Mouse (Mus musculus) intestine, embryonic 16.5 days (tissue): ENCODE results near the gene Gsg1l. TPM values are rescaled to one million over a fixed set of nuclear protein-coding genes. Genes with fewer than 3 reads are reported as not detected.
A peak's percentile ranks its signal among the peaks of the same experiment; 100 is the strongest.

ENCODE experiments used
- ATAC-seq: fragments of 200-750 bp; cut with Nextera tagmentation; 2 replicates; pipeline ENCODE4 v1.8.0; 2017; ENCODE audit warnings: moderate TSS enrichment, moderate library complexity
- H3K27ac ChIP-seq: fragments of 300-500 bp; sonication (generic); 2 replicates; pipeline ENCODE4 v1.5.1; 2014; ENCODE audit warnings: mild to moderate bottlenecking, low read length
- H3K27me3 ChIP-seq: fragments of 300-500 bp; sonication (generic); replicated peaks from 2 replicates; pipeline ENCODE4 v1.6.1; 2014; ENCODE audit warnings: low read length, control low read depth, mixed read lengths; ENCODE audit not compliant: control insufficient read depth, insufficient read depth
- H3K36me3 ChIP-seq: fragments of 300-500 bp; sonication (generic); 2 replicates; pipeline ENCODE4 v1.6.1; 2014; ENCODE audit warnings: low read length, control low read depth; ENCODE audit not compliant: control insufficient read depth, insufficient read depth
- H3K4me1 ChIP-seq: fragments of 300-500 bp; sonication (generic); 2 replicates; pipeline ENCODE4 v1.6.1; 2014; ENCODE audit warnings: low read length, control low read depth, mixed read lengths; ENCODE audit not compliant: control insufficient read depth, insufficient read depth
- H3K4me2 ChIP-seq: fragments of 300-500 bp; sonication (generic); 2 replicates; pipeline ENCODE4 v1.6.1; 2014; ENCODE audit warnings: low read depth, low read length, control low read depth
- H3K4me3 ChIP-seq: fragments of 300-500 bp; sonication (generic); 2 replicates; pipeline ENCODE4 v1.5.1; 2014; ENCODE audit warnings: mild to moderate bottlenecking, low read length
- H3K9ac ChIP-seq: fragments of 300-500 bp; sonication (generic); 2 replicates; pipeline ENCODE4 v1.6.1; 2014; ENCODE audit warnings: low read depth, low read length
- H3K9me3 ChIP-seq: fragments of 300-500 bp; sonication (generic); 2 replicates; pipeline ENCODE4 v1.6.1; 2016; ENCODE audit warnings: low read length, control low read depth; ENCODE audit not compliant: control insufficient read depth
- WGBS: fragments of 180-500 bp; shearing (Covaris S2); extraction: QIAGEN DNeasy Blood & Tissue Kit; methylation state at CpG from one replicate; pipeline ENCODE4 v1.1.7; 2014; 5-methylcytosine and 5-hydroxymethylcytosine counted together
- polyA plus RNA-seq: library from polyadenylated mRNA; unstranded; fragments of >200 nt; fragmentation: Nextera tagmentation; extraction: Ambion mirVana; gene quantifications from 2 replicates; pipeline ENCODE4 v1.2.1, GENCODE M21; 2015

Gene Gsg1l
- polyA plus RNA-seq, result 0.48 and 0.69 TPM in 2 replicates

- H3K4me2 ChIP-seq, result peak within 1 kb of the TSS; percentile 96
- H3K4me1 ChIP-seq, result peaks cover 22% of the 10 kb centered on the region
- H3K36me3 ChIP-seq, result no peaks in the 10 kb centered on the region
- H3K9ac ChIP-seq, result peak within 1 kb of the TSS; percentile 44
- peaks cover 36% of the 10 kb centered on the region for H3K27me3 ChIP-seq
- no peak within 1 kb of the TSS for H3K27ac ChIP-seq
- ATAC-seq, result no peak
- H3K9me3 ChIP-seq, result no peaks in the 10 kb centered on the region
- WGBS, result 1% methylated on average over 43 of the region's 49 CpGs
- peak within 1 kb of the TSS; percentile 55 for H3K4me3 ChIP-seq
Observed at GRCm38 (mm10) chr7:126082286-126082741, at the start of gene Gsg1l. Gsg1l (minus strand) TSS chr7:126082411.

DNA sequence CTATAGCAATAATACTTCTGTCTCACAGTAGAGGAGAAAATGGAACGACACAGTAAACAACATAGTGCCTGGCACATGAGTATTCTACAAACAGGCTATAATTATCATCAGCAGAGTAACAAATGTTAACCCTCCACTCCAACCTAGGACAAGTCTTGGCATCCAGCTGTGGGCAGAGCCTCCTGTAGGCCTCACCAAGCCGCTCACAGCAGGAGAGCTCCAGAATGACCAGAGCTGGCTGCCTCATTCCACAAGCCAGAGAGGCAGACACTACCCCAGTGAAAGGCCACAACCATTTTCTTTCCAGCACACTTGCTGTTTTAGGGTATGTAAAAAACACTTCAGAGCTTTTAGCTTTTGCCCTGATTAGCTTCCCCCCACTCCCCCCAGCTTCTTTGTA, 45.5 kb upstream of the Gsg1l start:
- Histone ChIP-seq H3K27ac (no peak overlapping the region), H3K9ac (no peak overlapping the region), H3K4me3 (no peak overlapping the region), H3K4me1 (peaks cover 3% of the 10 kb centered on the region; the same call in 1 of the 2 replicates), H3K27me3 (no peaks in the 10 kb centered on the region), H3K9me3 (no peaks in the 10 kb centered on the region), H3K36me3 (peaks cover 6% of the 10 kb centered on the region; the same call in 1 of the 2 replicates), H3K4me2 (no peak overlapping the region)
- 85% methylated on average over 2 of the region's 2 CpGs for WGBS
- ATAC-seq, result no peak

GRCm38 (mm10) chr7:126126502-126126901, 44.3 kb upstream of the Gsg1l start:
- H3K4me3 ChIP-seq, result no peak overlapping the region
- ATAC-seq, result peak; percentile 96
- H3K9ac ChIP-seq, result no peak overlapping the region
- no peak overlapping the region for H3K4me2 ChIP-seq
- no peaks in the 10 kb centered on the region for H3K27me3 ChIP-seq
- H3K27ac ChIP-seq, result no peak overlapping the region
- peaks cover 8% of the 10 kb centered on the region; the same call in 1 of the 2 replicates for H3K36me3 ChIP-seq
- 56% methylated on average over 3 of the region's 3 CpGs for WGBS
- no peaks in the 10 kb centered on the region for H3K9me3 ChIP-seq
- peaks cover 3% of the 10 kb centered on the region; the same call in 1 of the 2 replicates for H3K4me1 ChIP-seq

GRCm38 (mm10) chr7:126121533-126121932, 39.3 kb upstream of the Gsg1l start:
- peaks cover 14% of the 10 kb centered on the region; the same call in 1 of the 2 replicates for H3K36me3 ChIP-seq
- H3K4me2 ChIP-seq, result no peak overlapping the region
- ATAC-seq, result peak; percentile 22; the same call in 1 of the 2 replicates
- H3K9me3 ChIP-seq, result no peaks in the 10 kb centered on the region
- no peak overlapping the region for H3K4me3 ChIP-seq
- H3K27ac ChIP-seq, result no peak overlapping the region
- no peaks in the 10 kb centered on the region for H3K4me1 ChIP-seq
- 76% methylated on average over 4 of the region's 4 CpGs for WGBS
- H3K9ac ChIP-seq, result no peak overlapping the region
- no peaks in the 10 kb centered on the region for H3K27me3 ChIP-seq

- no peak for ATAC-seq
- H3K27ac ChIP-seq, result no peak overlapping the region
- no peak overlapping the region for H3K4me3 ChIP-seq
- 86% methylated on average over 6 of the region's 6 CpGs for WGBS
- H3K9ac ChIP-seq, result no peak overlapping the region
- H3K4me1 ChIP-seq, result no peaks in the 10 kb centered on the region
- H3K4me2 ChIP-seq, result no peak overlapping the region
- no peaks in the 10 kb centered on the region for H3K9me3 ChIP-seq
- peaks cover 14% of the 10 kb centered on the region for H3K36me3 ChIP-seq
- no peaks in the 10 kb centered on the region for H3K27me3 ChIP-seq
Observed at GRCm38 (mm10) chr7:126119819-126120218, 37.6 kb upstream of the Gsg1l start.

DNA sequence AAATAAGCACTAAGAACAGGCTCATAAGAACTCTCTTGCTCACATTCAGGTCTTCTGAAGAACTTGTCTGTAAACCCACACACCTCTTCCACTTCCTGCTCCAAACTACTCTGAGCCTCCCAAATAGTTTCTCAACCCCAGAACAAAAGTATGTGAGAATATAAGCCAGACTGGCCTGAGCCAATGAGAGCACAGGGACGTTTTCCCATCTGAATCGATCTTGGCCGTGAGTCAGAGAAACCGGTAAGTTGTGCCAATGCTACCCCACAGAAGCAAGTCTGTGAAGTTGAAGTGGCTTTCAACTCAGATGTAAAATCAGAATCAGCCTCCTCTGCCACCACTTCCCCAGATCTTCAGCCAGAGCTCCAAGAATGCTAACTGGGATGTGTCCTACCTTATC, 31.1 kb upstream of the Gsg1l start:
- Histone ChIP-seq H3K27me3 (no peaks in the 10 kb centered on the region), H3K27ac (no peak overlapping the region), H3K4me1 (no peaks in the 10 kb centered on the region), H3K4me2 (no peak overlapping the region), H3K9me3 (no peaks in the 10 kb centered on the region), H3K9ac (no peak overlapping the region), H3K36me3 (peaks cover 23% of the 10 kb centered on the region), H3K4me3 (no peak overlapping the region)
- WGBS, result 77% methylated on average over 4 of the region's 4 CpGs
- no peak for ATAC-seq

DNA sequence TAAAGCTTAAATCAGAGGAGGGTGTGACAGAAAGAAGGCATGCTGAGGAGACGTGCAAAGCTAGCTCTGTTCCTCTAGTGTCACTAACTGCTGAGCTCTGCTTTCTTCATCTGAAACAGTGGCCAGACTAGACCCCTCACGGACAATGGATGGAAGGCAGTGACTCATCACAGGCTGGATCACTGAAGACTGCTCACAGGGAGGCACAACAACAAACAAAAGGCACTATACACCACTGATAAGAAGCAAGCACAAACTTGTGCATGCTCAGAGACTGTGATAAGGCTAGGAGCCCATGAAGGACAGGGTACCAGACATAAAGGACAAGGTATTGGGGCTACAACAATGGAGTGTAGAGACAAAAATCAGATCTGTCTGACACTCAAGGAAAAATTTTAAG, 29.0 kb upstream of the Gsg1l start:
- Histone ChIP-seq H3K4me2 (no peak overlapping the region), H3K9me3 (no peaks in the 10 kb centered on the region), H3K4me1 (no peaks in the 10 kb centered on the region), H3K27me3 (no peaks in the 10 kb centered on the region), H3K4me3 (no peak overlapping the region), H3K36me3 (peaks cover 35% of the 10 kb centered on the region), H3K9ac (no peak overlapping the region), H3K27ac (no peak overlapping the region)
- ATAC-seq, result no peak
- WGBS, result 64% methylated on average over 2 of the region's 2 CpGs

GRCm38 (mm10) chr7:126109898-126110297, 27.7 kb upstream of the Gsg1l start:
- H3K27me3 ChIP-seq, result no peaks in the 10 kb centered on the region
- no peak overlapping the region for H3K27ac ChIP-seq
- peaks cover 35% of the 10 kb centered on the region for H3K36me3 ChIP-seq
- H3K9me3 ChIP-seq, result no peaks in the 10 kb centered on the region
- H3K9ac ChIP-seq, result no peak overlapping the region
- no peak for ATAC-seq
- H3K4me1 ChIP-seq, result no peaks in the 10 kb centered on the region
- no peak overlapping the region for H3K4me3 ChIP-seq
- no peak overlapping the region for H3K4me2 ChIP-seq
- 70% methylated on average over 3 of the region's 3 CpGs for WGBS

- no peak overlapping the region for H3K4me2 ChIP-seq
- ATAC-seq, result no peak
- 91% methylated on average over 11 of the region's 11 CpGs for WGBS
- H3K4me3 ChIP-seq, result no peak overlapping the region
- H3K27me3 ChIP-seq, result no peaks in the 10 kb centered on the region
- no peak overlapping the region for H3K9ac ChIP-seq
- 0 out of 2 replicates have a peak, but pooled peaks cover 2% of the 10 kb centered on the region for H3K36me3 ChIP-seq
- no peaks in the 10 kb centered on the region for H3K9me3 ChIP-seq
- no peak overlapping the region for H3K27ac ChIP-seq
- H3K4me1 ChIP-seq, result no peaks in the 10 kb centered on the region
Observed at GRCm38 (mm10) chr7:126100440-126100839, 18.2 kb upstream of the Gsg1l start.

- H3K36me3 ChIP-seq, result 0 out of 2 replicates have a peak, but pooled peaks cover 2% of the 10 kb centered on the region
- H3K9ac ChIP-seq, result no peak overlapping the region
- no peak overlapping the region for H3K4me2 ChIP-seq
- no peaks in the 10 kb centered on the region for H3K4me1 ChIP-seq
- 76% methylated on average over 2 of the region's 2 CpGs for WGBS
- ATAC-seq, result 0 out of 2 replicates have a peak, but pooled peaks have one; percentile 13
- H3K27me3 ChIP-seq, result no peaks in the 10 kb centered on the region
- no peak overlapping the region for H3K4me3 ChIP-seq
- H3K9me3 ChIP-seq, result no peaks in the 10 kb centered on the region
- no peak overlapping the region for H3K27ac ChIP-seq
Observed at GRCm38 (mm10) chr7:126099835-126100234, 17.6 kb upstream of the Gsg1l start.
